Mouse (Mus musculus) MEL-GATA-1-ER (cell line): ENCODE measurements around the gene Slfn5.
"Not testable (repeated sequence)": the region's sequence is repeated elsewhere in the genome, so short reads cannot be mapped to it uniquely, and the experiment has no call there.

Experiments used
- DNase-seq: peaks from one replicate; pipeline ENCODE4 v3.0.0-alpha.2; 2012; ENCODE audit warnings: low read depth; ENCODE audit errors: extremely low read depth

Slfn5 gene

GRCm38 (mm10) chr11:82950736-82951481 lies at the start of gene Slfn5:
Gene Slfn5 (plus strand): TSS chr11:82951349.
- DNase-seq = no peak

- no peak for DNase-seq
These were observed 49.4 kb upstream of the Slfn5 start for GRCm38 (mm10) chr11:82901606-82902310.

- no peak for DNase-seq
These were observed 46.2 kb upstream of the Slfn5 start for GRCm38 (mm10) chr11:82904952-82905351.

- no peak for DNase-seq
These were observed 45.3 kb upstream of the Slfn5 start for GRCm38 (mm10) chr11:82905816-82906215.

GRCm38 (mm10) chr11:82907651-82908607 lies 43.2 kb upstream of the Slfn5 start, which contains the start of gene Nle1:
Gene Nle1 (minus strand): TSS chr11:82908411.
- DNase-seq = peak; percentile 69

GRCm38 (mm10) chr11:82908608-82908989 lies 42.5 kb upstream of the Slfn5 start:
- no peak for DNase-seq

- no peak for DNase-seq
These were observed 40.9 kb upstream of the Slfn5 start, which contains the start of gene Unc45b for GRCm38 (mm10) chr11:82910250-82910649. Gene Unc45b (plus strand): TSS chr11:82910550.

- no peak for DNase-seq
These were observed 40.3 kb upstream of the Slfn5 start for GRCm38 (mm10) chr11:82910679-82911389.

- no peak for DNase-seq
These were observed 36.3 kb upstream of the Slfn5 start for GRCm38 (mm10) chr11:82914711-82915352.

GRCm38 (mm10) chr11:82920768-82921167 lies 30.4 kb upstream of the Slfn5 start:
- DNase-seq = no peak

GRCm38 (mm10) chr11:82921691-82922090 lies 29.5 kb upstream of the Slfn5 start:
- DNase-seq = no peak

- not testable (repeated sequence) for DNase-seq
These were observed 27.2 kb upstream of the Slfn5 start for GRCm38 (mm10) chr11:82923910-82924309.

GRCm38 (mm10) chr11:82928897-82929632 lies 22.1 kb upstream of the Slfn5 start:
- DNase-seq = no peak

- DNase-seq = no peak
These were observed 21.6 kb upstream of the Slfn5 start for GRCm38 (mm10) chr11:82929633-82929950.

GRCm38 (mm10) chr11:82930391-82930955 lies 20.7 kb upstream of the Slfn5 start:
- not testable (repeated sequence) for DNase-seq

GRCm38 (mm10) chr11:82931161-82931560 lies 20.0 kb upstream of the Slfn5 start:
- DNase-seq = not testable (repeated sequence)

GRCm38 (mm10) chr11:82931671-82932450 lies 19.3 kb upstream of the Slfn5 start:
- DNase-seq = not testable (repeated sequence)

GRCm38 (mm10) chr11:82933186-82933585 lies 18.0 kb upstream of the Slfn5 start:
- no peak for DNase-seq

- DNase-seq = no peak
These were observed 7.8 kb upstream of the Slfn5 start for GRCm38 (mm10) chr11:82943336-82943735.
